Mouse (Mus musculus) liver, postnatal 0 days (tissue): ENCODE measurements at regions not wholly inside any gene's neighbourhood (a gene's known extent, or its start where the extent isn't known, plus 50 kb on each side); places are given as distances from the start of the nearest gene placed in this dataset.

Experiments
- CTCF ChIP-seq: sonication (generic); IDR thresholded peaks from 2 replicates; pipeline ENCODE4 v1.5.1; 2016; ENCODE audit warnings: antibody characterized with exemption, low read depth
- EP300 ChIP-seq: IDR thresholded peaks from 2 replicates; pipeline ENCODE4 v1.6.1; 2016; ENCODE audit warnings: antibody characterized with exemption, low read depth, mild to moderate bottlenecking

DNA sequence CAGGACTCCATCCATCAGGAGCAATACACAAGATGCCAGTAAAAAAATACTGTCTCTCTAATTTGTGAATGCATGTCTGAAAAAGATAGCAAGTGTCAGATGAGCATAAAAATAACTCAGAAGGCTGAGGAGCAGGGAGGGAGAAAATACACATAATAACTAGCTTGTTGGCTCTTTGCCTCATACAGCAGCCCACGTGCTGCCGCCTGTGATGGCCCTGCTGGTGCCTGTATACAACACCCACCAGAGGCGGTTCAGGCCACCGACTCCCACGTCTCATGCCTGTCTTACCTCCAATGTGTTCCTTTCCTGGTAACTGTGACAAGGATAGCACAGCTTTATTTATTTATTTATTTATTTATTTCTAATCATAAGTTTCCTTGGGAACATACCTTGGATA is 119.5 kb upstream of the Sgk1 start:
- TF ChIP-seq CTCF (no peak), EP300 (no peak)
